Mouse (Mus musculus) neural tube, embryonic 11.5 days (tissue): ENCODE results near the gene Gm45713. TPM values are rescaled to one million over a fixed set of nuclear protein-coding genes. Genes with fewer than 3 reads are reported as not detected.
A peak's percentile ranks its signal among the peaks of the same experiment; 100 is the strongest.

Source experiments
- ATAC-seq: fragments of 200-750 bp; cut with Nextera tagmentation; 2 replicates; pipeline ENCODE4 v1.8.0; 2017; ENCODE audit warnings: moderate number of reproducible peaks, mild to moderate bottlenecking, moderate TSS enrichment, moderate library complexity; ENCODE audit not compliant: insufficient read depth, low FRiP score, low TSS enrichment
- DNase-seq: peaks from one replicate; pipeline ENCODE4 v3.0.0-alpha.2; 2015; ENCODE audit warnings: low spot score
- H3K27ac ChIP-seq: fragments of 300-500 bp; sonication (generic); 2 replicates; pipeline ENCODE4 v1.5.1; 2014; ENCODE audit warnings: low read depth, mild to moderate bottlenecking, low read length
- H3K27me3 ChIP-seq: fragments of 300-500 bp; sonication (generic); 2 replicates; pipeline ENCODE4 v1.6.1; 2014; ENCODE audit warnings: mild to moderate bottlenecking, low read length, mixed read lengths; ENCODE audit not compliant: control insufficient read depth, insufficient read depth
- H3K36me3 ChIP-seq: fragments of 300-500 bp; sonication (generic); 2 replicates; pipeline ENCODE4 v1.6.1; 2014; ENCODE audit warnings: mild to moderate bottlenecking, low read length, moderate library complexity, mixed read lengths; ENCODE audit not compliant: control insufficient read depth, insufficient read depth
- H3K4me1 ChIP-seq: fragments of 300-500 bp; sonication (generic); 2 replicates; pipeline ENCODE4 v1.6.1; 2014; ENCODE audit warnings: low read length, mixed read lengths; ENCODE audit not compliant: control insufficient read depth, insufficient read depth
- H3K4me2 ChIP-seq: fragments of 300-500 bp; sonication (generic); 2 replicates; pipeline ENCODE4 v1.6.1; 2014; ENCODE audit warnings: low read depth, mild to moderate bottlenecking, moderate library complexity
- H3K4me3 ChIP-seq: fragments of 300-500 bp; sonication (generic); 2 replicates; pipeline ENCODE4 v1.5.1; 2014; ENCODE audit warnings: low read depth, low read length
- H3K9ac ChIP-seq: fragments of 300-500 bp; sonication (generic); 2 replicates; pipeline ENCODE4 v1.6.1; 2014; ENCODE audit warnings: mild to moderate bottlenecking, low read length
- H3K9me3 ChIP-seq: fragments of 300-500 bp; sonication (generic); 2 replicates; pipeline ENCODE4 v1.6.1; 2016; ENCODE audit warnings: low read length; ENCODE audit not compliant: control insufficient read depth
- WGBS: fragments of 180-500 bp; shearing (Covaris S2); extraction: QIAGEN DNeasy Blood & Tissue Kit; methylation state at CpG from one replicate; pipeline ENCODE4 v1.1.7; 2014; 5-methylcytosine and 5-hydroxymethylcytosine counted together
- polyA plus RNA-seq: library from polyadenylated mRNA; unstranded; fragments of >200 nt; fragmentation: Nextera tagmentation; extraction: Ambion mirVana; gene quantifications from 2 replicates; pipeline ENCODE4 v1.2.1, GENCODE M21; 2014

Gm45713 gene
- 0.21 and 0.30 TPM in 2 replicates for polyA plus RNA-seq

DNA sequence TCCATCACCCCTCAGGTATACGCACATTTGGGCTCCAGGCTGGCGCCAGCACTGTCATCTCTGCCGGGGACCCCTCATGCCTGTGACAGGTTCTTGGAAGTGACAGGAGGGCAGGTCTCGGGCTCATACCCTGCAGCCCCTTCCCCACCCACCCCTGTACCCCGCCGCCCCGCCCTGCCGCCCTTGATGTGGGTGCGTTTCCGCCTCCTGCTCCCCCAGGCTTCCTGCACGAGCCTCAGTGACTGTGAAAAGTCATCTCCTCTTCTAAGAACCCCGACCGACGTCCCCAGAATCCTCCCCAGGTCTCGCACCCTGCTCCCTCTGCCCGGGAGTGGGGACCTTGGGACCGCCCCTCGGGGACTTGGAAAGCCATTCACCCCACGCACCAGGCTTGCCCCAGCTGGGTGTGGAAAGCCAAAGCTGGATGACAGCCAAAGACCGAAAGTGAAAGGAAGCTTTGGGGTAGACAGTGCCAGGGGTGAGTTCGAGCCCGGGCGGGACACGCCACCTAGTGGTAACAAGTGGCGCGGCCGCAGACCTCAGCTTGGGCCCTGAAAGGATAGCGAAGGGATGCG is at the start of gene Gm45713, which contains the start of gene Flt3l:
Gene Gm45713 (minus strand): TSS at position 239 of the 575 bp plus-strand sequence.
Gene Flt3l (minus strand): TSS at position 440 of the 575 bp plus-strand sequence.
- peak; percentile 78 for ATAC-seq
- peak within 1 kb of the TSS; percentile 55 for H3K9ac ChIP-seq
- no peaks in the 10 kb centered on the region for H3K36me3 ChIP-seq
- peak within 1 kb of the TSS; percentile 66 for H3K4me2 ChIP-seq
- no peak within 1 kb of the TSS for H3K27ac ChIP-seq
- WGBS, result 3% methylated on average over 29 of the region's 29 CpGs
- no peaks in the 10 kb centered on the region for H3K27me3 ChIP-seq
- H3K9me3 ChIP-seq, result no peaks in the 10 kb centered on the region
- peak within 1 kb of the TSS; percentile 42 for H3K4me3 ChIP-seq
- DNase-seq, result peak; percentile 86
- H3K4me1 ChIP-seq, result no peaks in the 10 kb centered on the region

DNA sequence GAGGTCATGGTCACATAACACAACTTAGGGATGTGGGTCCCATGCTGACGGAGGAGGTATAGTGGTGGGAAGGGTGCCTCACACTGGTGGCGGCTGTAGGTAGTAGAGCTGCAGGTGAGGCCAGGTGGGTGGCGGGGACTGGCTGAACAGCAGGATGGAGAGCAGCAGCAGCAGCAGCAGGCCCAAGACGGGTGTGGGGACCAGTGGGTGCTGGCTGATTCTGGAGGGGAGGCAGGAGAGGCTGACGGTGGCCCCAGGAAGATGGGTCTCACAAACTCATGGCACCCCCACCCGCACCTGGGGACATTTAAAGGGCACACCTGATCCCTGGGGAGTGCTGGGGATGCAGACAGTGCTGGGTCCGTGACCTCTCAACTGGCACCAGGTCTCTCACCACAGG is 47.6 kb upstream of the Gm45713 start:
- Histone ChIP-seq H3K36me3 (no peaks in the 10 kb centered on the region), H3K9ac (no peak overlapping the region), H3K27me3 (peaks cover 69% of the 10 kb centered on the region), H3K27ac (no peak overlapping the region), H3K9me3 (no peaks in the 10 kb centered on the region), H3K4me3 (no peak overlapping the region), H3K4me1 (peaks cover 8% of the 10 kb centered on the region; the same call in 1 of the 2 replicates), H3K4me2 (no peak overlapping the region)
- DNase-seq, result no peak
- no peak for ATAC-seq
- WGBS, result 71% methylated on average over 7 of the region's 7 CpGs

DNA sequence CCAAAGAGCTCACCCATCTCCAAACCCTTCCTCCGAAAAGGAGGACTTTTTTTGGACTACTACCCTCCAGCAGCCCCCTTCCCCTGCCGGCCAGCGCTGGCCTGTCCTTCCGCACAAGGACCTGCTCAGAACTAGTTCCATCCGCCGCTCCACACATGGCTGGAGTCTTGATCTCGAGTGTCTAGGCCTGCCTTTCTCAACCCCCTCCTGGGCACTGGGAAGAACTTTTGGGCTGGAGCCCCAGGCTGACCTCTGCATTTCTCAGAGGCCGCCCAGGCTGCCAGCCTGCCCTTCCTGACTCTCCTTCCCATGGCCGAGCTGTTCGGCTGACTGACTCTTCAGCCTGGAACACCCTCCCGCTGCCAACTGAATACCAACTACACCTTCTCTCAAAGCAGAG is 46.6 kb upstream of the Gm45713 start:
- DNase-seq (no peak), ATAC-seq (no peak)
- no peak overlapping the region for H3K27ac ChIP-seq
- H3K4me3 ChIP-seq, result peak overlapping the region; percentile 4; the same call in 1 of the 2 replicates
- no peak overlapping the region for H3K9ac ChIP-seq
- H3K4me1 ChIP-seq, result peaks cover 8% of the 10 kb centered on the region; the same call in 1 of the 2 replicates
- H3K27me3 ChIP-seq, result peaks cover 79% of the 10 kb centered on the region
- 18% methylated on average over 11 of the region's 11 CpGs for WGBS
- no peaks in the 10 kb centered on the region for H3K9me3 ChIP-seq
- no peaks in the 10 kb centered on the region for H3K36me3 ChIP-seq
- H3K4me2 ChIP-seq, result peak overlapping the region; percentile 43

DNA sequence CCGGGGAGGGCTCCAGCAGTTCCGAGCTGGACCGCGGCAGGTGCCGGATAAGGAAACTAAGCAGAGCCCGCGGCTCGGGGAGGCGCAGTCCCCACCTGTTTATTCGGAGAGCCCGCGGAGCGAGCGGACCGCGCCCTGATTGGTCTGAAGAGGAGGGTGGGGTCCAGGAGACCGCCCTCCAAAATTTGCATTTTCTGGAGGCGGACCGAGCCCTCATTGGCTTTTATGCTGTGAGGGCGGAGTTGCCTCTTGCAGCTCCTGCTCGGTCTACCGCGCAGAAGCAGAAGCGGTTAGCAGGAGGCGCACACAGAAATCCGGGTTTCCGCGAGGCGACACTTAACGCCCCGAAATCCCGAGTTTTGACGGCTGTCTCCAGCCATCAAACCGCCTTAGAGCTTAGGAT is 46.2 kb upstream of the Gm45713 start:
- no peaks in the 10 kb centered on the region for H3K36me3 ChIP-seq
- ATAC-seq (peak; percentile 85), DNase-seq (peak; percentile 87)
- H3K9me3 ChIP-seq, result no peaks in the 10 kb centered on the region
- peak overlapping the region; percentile 43 for H3K4me2 ChIP-seq
- peak overlapping the region; percentile 4 for H3K4me3 ChIP-seq
- H3K27ac ChIP-seq, result no peak overlapping the region
- peaks cover 83% of the 10 kb centered on the region for H3K27me3 ChIP-seq
- under 1% methylated on average over 34 of the region's 34 CpGs for WGBS
- no peak overlapping the region for H3K9ac ChIP-seq
- H3K4me1 ChIP-seq, result peaks cover 8% of the 10 kb centered on the region; the same call in 1 of the 2 replicates

DNA sequence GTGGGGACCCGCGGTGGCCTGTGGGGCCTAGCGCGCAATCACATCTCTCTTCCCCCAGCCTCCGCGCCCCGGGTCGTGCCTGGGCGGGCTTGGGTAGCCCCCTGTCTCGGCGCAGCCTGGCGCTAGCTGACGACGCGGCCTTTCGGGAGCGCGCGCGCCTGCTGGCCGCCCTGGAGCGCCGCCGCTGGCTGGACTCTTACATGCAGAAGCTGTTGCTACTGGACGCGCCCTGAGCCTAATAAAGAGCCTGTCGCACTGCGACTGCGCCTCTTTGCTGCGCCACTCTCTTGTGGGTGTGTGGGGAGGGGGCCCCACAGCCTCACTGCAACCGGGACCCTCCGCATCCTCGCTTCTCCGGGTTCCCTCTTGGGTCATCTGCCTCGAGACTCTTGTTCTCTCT is 45.5 kb upstream of the Gm45713 start:
- H3K4me3 ChIP-seq, result peak overlapping the region; percentile 10; the same call in 1 of the 2 replicates
- 3% methylated on average over 29 of the region's 35 CpGs for WGBS
- H3K27ac ChIP-seq, result no peak overlapping the region
- H3K36me3 ChIP-seq, result no peaks in the 10 kb centered on the region
- ATAC-seq (no peak), DNase-seq (no peak)
- H3K27me3 ChIP-seq, result peaks cover 90% of the 10 kb centered on the region
- H3K4me2 ChIP-seq, result no peak overlapping the region; the same call in 1 of the 2 replicates
- H3K9me3 ChIP-seq, result no peaks in the 10 kb centered on the region
- no peak overlapping the region for H3K9ac ChIP-seq
- H3K4me1 ChIP-seq, result peaks cover 8% of the 10 kb centered on the region; the same call in 1 of the 2 replicates

DNA sequence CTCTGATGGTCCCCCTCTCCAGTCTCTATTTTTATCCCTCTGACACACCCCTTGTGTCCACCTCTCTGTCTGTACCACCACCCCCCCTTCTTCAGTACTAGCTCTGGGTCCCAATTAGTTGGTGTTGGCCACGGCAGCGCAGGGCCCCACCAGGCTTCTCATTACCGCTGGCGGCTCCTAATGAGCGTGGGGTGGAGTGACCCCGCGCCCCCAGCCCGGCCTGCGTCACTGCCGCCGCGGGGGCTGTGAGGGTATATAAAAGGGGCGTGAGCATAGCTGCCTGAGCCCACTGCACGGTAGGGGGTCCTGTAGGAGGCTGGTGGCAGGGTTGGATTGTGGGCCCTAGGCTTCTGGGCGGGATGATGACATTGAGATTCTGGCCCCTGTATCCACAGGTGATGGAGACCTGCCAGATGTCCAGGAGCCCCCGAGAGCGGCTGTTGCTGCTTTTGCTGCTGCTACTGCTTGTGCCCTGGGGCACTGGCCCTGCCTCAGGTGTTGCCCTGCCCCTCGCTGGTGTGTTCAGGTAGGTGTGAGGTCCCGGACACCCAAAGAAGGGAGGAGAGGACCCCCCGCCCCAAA is 45.0 kb upstream of the Gm45713 start, which contains the start of gene Pth2:
Gene Pth2 (plus strand): TSS at position 100 of the 582 bp plus-strand sequence.
- H3K9me3 ChIP-seq, result no peaks in the 10 kb centered on the region
- H3K36me3 ChIP-seq, result no peaks in the 10 kb centered on the region
- H3K27ac ChIP-seq, result no peak within 1 kb of the TSS
- no peak within 1 kb of the TSS for H3K9ac ChIP-seq
- ATAC-seq, result no peak
- no peak within 1 kb of the TSS; the same call in 1 of the 2 replicates for H3K4me2 ChIP-seq
- WGBS, result 16% methylated on average over 19 of the region's 20 CpGs
- DNase-seq, result no peak
- H3K27me3 ChIP-seq, result peaks cover 95% of the 10 kb centered on the region
- H3K4me1 ChIP-seq, result peaks cover 8% of the 10 kb centered on the region
- H3K4me3 ChIP-seq, result peak within 1 kb of the TSS; percentile 10; the same call in 1 of the 2 replicates

DNA sequence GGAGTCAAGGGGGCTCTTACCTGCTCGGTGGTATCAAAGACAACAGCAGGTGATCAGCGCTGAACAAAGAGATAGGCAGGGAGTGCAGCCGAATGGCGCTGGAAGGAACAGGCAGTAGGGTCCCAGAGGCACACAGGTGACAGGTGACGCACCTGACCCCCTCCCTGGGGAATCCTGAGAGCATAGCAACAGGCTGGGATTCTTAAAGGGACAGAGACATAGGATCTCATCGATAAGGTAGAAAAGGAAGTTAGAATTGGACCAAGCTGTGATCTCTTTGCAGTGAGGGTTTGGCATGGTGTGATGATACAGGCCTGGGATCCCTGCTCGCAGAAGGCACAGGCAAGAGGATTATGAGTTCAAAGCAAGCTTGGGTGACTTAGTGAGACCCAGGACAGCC is 43.4 kb upstream of the Gm45713 start, which contains the start of gene Gfy:
Gene Gfy (minus strand): TSS at position 101 of the 400 bp plus-strand sequence.
- H3K36me3 ChIP-seq, result no peaks in the 10 kb centered on the region
- DNase-seq (no peak), ATAC-seq (no peak)
- H3K4me2 ChIP-seq, result no peak within 1 kb of the TSS
- no peak within 1 kb of the TSS for H3K27ac ChIP-seq
- H3K27me3 ChIP-seq, result peaks cover 100% of the 10 kb centered on the region
- H3K4me1 ChIP-seq, result peaks cover 14% of the 10 kb centered on the region
- H3K4me3 ChIP-seq, result no peak within 1 kb of the TSS
- no peak within 1 kb of the TSS for H3K9ac ChIP-seq
- H3K9me3 ChIP-seq, result no peaks in the 10 kb centered on the region
- WGBS, result 30% methylated on average over 7 of the region's 7 CpGs

DNA sequence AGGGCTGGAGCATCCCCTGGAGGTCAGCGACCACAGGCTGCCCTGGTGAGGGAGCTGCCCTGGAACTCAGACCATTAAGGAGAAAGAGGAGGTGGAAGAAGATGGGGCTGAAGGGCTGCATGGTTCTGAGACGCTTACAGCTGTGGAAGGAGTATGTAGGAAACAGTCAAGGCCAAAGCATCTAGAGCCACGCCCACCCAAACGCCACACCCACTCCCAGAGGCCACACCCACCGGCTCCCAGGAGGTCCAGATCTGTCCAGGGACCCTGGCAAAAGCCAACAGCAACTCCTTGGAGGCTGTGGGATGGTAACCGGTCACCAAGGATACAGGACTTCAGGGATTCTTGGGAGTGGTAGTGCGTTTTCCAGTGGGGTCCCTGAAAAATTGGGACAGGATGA is 42.5 kb upstream of the Gm45713 start:
- H3K9ac ChIP-seq, result no peak overlapping the region
- DNase-seq (no peak), ATAC-seq (no peak)
- no peak overlapping the region for H3K4me3 ChIP-seq
- no peak overlapping the region for H3K27ac ChIP-seq
- H3K9me3 ChIP-seq, result no peaks in the 10 kb centered on the region
- H3K4me2 ChIP-seq, result no peak overlapping the region
- no peaks in the 10 kb centered on the region for H3K36me3 ChIP-seq
- peaks cover 14% of the 10 kb centered on the region for H3K4me1 ChIP-seq
- peaks cover 98% of the 10 kb centered on the region for H3K27me3 ChIP-seq
- 20% methylated on average over 7 of the region's 7 CpGs for WGBS
